Mouse (Mus musculus) T-helper 17 cell (primary cell): ENCODE data around the gene Trim54.

Experiments
- in situ Hi-C, 2 experiments: fragments of 300-600 bp; cut with MboI, MseI; formaldehyde crosslinking; loops; 1 replicate in 1 of 2; 2 replicates in 1 of 2; pipeline ENCODE4 v1.15.1; 2025; ENCODE audit warnings: high pct_unique_total_duplicates in 2 of 2

Gene Trim54

GRCm38 (mm10) chr5:31095711-31096480, 20.6 kb upstream of the Trim54 start:
- in situ Hi-C loops, result no loop called here

DNA sequence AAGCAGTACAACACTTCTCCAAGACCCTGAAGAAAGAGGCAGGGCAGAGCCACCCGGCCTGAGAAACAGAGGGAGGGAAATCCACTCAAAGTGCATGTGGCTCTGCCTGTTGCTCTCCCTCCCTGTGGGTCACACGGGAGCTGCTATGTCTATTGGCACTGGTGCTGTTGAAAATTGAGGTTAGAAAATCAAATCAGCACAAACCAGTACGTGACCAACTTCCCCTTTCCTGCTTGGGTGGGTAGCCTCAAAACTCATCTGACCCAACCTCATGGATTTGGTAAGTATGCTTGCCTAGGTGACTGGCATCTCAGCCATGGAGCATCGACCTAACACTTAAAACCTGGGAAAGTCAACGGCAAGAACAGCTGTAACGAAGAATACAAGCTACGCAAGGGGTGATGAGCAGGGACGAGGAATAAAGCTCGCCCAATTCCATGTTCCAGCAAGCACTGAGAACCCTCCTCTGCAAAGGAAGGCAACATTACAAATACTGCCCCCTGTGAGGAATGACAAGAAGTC, 10.6 kb upstream of the Trim54 start, which contains the start of gene Dnajc5g:
Gene Dnajc5g (plus strand): TSS at position 472 of the 522 bp plus-strand sequence.
- in situ Hi-C loops, result no loop called here

DNA sequence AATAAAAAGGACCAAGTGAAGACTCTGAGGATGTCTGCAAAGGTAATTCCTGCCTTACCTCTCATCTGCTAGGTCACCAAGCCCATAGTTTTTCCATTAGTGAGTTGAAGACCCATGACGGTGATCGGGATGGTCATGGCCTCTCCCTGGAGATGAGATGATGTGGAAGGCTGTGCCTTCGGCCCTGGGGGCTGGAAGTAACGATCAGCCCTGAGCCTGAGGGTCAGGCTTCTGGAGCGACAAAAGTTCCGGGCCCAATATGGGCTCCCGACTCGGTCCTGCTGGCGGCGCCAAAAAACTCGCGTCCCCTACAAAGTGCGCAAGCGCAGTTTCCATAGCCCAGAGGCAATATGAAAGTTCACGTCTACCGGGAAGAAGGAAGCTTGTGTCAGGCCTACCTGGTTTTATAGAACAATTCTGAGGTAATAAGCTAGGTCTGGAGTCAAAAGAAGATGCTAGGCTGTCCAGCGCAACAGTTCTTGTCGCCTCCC, 8.5 kb upstream of the Trim54 start, which contains the start of gene Slc30a3:
Gene Slc30a3 (minus strand): TSS at position 238 of the 491 bp plus-strand sequence.
- in situ Hi-C loops, result no loop called here

DNA sequence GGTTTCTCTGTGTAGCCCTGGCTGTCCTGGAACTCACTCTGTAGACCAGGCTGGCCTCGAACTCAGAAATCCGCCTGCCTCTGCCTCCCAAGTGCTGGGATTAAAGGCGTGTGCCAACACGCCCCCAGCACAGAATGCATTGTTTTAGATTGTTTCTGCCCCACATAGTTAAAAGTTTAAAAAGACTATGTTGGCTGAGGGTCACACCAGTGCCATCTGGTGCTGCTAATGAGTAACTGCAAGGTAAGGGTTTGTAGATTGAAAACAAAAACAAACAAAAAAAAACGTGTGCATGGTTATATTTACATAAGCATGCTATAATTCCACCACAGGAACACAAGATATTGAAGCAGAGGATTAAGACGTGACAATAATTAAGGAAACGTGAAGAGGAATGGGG, 5.7 kb upstream of the Trim54 start:
- in situ Hi-C loops, result loop anchor here in 1 of 2 experiments (10.0 kb wide), 1 partner anchor 676 kb away; no protein-coding TSS in a partner anchor

- in situ Hi-C loops, result loop anchor here in 1 of 2 experiments (10.0 kb wide), 1 partner anchor 682 kb away; no protein-coding TSS in a partner anchor
These were observed 400 bp downstream of the Trim54 start for GRCm38 (mm10) chr5:31116912-31117311.

DNA sequence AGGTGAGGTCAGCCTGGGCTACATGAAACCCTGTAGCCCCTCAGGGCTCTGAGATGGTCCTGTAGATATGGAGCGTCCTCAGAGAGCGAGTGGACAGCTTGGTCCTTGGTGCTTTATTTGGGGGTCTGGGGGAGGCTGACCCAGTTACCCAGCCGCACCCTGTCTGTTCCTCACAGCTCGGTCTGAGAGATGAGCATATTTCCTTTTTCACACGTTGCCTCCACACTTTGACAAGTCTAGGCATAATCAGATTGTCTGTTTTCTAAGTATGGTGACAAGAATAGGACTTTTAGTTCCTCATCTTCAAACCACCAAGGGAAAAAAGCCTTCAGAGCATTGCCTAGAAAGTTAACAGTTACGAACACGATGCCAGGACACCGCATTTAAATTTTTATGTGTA, 4.6 kb downstream of the Trim54 start:
- in situ Hi-C loops, result no loop called here

GRCm38 (mm10) chr5:31123481-31123880, 7.0 kb downstream of the Trim54 start:
- in situ Hi-C loops, result no loop called here

GRCm38 (mm10) chr5:31126050-31126449, 9.5 kb downstream of the Trim54 start:
- in situ Hi-C loops, result no loop called here

DNA sequence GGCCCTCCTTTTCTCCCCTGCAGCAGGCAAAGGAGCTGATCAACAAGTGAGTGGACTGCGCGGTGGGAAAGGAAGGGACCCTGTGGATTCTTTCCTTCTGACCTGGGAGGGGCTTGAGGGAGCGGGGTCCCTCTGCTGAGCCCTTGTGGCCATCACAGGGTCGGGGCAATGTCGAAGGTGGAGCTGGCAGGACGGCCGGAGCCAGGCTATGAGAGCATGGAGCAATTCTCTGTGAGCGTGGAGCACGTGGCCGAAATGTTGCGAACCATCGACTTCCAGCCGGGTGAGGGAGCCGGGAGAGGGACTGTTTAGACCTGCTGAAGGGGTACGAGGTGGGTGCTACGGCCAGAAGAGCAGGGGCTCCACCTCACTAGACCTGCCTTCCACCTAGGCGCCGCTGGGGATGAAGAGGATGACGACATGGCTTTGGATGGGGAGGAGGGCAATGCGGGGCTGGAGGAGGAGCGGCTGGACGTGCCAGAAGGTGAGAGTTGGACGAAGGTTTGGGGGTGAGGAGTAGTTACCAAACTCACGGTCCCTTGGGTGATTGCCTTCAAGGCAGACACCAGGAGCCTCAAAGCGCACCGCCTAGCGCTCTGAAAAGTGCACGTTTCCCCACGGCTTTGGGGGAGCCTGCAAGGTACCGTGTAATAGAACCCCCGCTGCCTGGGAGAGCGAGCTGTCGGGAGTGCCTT, 20.4 kb downstream of the Trim54 start:
- in situ Hi-C loops, result no loop called here

GRCm38 (mm10) chr5:31137658-31138057, 21.1 kb downstream of the Trim54 start:
- in situ Hi-C loops, result no loop called here

- in situ Hi-C loops, result no loop called here
These were observed 21.9 kb downstream of the Trim54 start, which contains the start of gene Ucn for GRCm38 (mm10) chr5:31138241-31138967. TSS of gene Ucn (minus strand) at chr5:31138829.

GRCm38 (mm10) chr5:31138968-31139425, 22.5 kb downstream of the Trim54 start:
- in situ Hi-C loops, result no loop called here

DNA sequence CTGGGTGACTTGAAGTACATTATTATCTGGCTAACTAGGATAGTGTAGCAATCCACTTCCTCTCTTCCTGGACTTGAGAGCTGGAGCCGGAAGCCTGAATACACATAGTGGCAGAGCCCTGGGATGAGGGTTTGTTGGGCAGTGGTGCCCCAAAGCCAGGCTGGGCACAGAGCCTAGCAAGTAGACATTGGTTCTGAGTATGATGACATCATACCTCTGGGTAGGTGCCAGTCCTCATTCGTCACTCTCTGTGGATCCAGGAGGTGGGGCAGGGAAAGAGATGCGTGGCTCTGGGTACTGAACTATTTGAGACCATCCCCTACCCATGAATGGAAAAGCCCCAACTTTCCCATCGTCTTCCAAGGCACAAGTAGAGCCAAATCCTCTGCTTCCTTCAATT, 33.3 kb downstream of the Trim54 start:
- in situ Hi-C loops, result no loop called here

DNA sequence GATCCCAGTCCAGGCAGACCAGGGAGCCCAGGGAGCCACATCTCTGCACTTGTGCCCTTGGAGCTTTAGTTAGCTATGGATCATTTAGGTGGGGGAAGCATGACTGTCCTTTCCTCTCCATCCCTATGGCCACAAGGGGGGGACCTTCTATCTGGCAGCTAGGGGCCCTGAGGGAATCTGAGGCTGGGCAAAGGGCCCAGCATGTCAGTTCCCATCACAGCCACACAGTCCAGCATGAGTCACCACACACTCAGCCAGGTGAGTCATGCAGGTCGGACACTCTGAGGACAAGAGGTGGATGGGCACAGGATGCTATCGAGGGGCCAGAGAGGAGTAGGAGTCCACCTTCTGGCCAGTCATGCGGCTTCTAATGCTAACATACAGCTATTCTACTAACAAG, 35.2 kb downstream of the Trim54 start:
- in situ Hi-C loops, result no loop called here

GRCm38 (mm10) chr5:31153516-31154151, 37.1 kb downstream of the Trim54 start:
- in situ Hi-C loops, result no loop called here

DNA sequence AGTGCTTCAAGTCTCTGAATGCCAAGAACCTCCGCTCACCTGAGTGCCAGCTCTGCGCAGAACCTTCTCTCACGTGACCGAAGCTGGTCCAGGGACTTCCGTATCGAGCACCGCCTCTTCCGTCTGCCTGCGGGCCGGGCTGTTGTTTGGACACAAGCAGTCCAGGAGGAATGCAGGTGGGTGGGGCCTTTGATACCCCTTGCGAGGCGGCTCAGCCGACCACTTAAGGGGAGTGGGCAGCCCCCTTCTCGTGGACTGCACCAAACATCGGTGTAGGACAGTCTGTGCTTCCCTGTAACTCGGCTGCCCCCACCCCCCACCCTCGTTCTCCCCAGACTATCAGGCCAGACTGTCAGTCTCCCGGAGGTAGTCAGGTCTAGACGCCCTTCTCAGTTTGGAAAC, 37.6 kb downstream of the Trim54 start, which contains the start of gene Mpv17:
Gene Mpv17 (minus strand): TSS at position 100 of the 402 bp plus-strand sequence.
- in situ Hi-C loops, result no loop called here

GRCm38 (mm10) chr5:31162462-31162861, 46.0 kb downstream of the Trim54 start:
- in situ Hi-C loops, result no loop called here

- in situ Hi-C loops, result no loop called here
These were observed 48.4 kb downstream of the Trim54 start for GRCm38 (mm10) chr5:31164878-31165277.

DNA sequence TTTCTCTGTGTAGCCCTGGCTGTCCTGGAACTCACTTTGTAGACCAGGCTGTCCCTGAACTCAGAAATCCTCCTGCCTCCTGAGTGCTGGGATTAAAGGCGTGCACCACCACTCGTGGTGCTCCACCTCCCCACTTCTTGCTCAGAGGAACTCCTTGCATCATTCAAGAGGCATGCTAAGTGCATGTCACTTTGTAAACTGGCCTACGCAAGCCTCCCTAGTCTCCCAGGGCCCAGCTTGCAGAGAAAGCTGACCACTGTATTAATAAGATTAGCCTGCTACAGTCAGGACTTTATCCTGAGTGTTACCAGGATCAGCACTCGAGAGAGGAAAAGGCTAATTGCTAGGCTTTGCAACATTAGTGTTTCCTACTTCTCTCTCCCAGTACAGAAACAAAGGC, 52.1 kb downstream of the Trim54 start:
- in situ Hi-C loops, result no loop called here

GRCm38 (mm10) chr5:31179301-31179765, 62.8 kb downstream of the Trim54 start:
- in situ Hi-C loops, result no loop called here
